Mouse (Mus musculus) testis, adult 2 months (tissue): ENCODE results near the gene Ccdc149.

ENCODE experiments used
- CTCF ChIP-seq: fragments of 200-500 bp; IDR thresholded peaks from 2 replicates; pipeline ENCODE4 v1.5.1; 2012; ENCODE audit warnings: low read depth, mild to moderate bottlenecking, inconsistent platforms, low read length, moderate library complexity; ENCODE audit not compliant: control insufficient read depth, insufficient read depth, insufficient replicate concordance
- POLR2A ChIP-seq: fragments of 200-500 bp; IDR thresholded peaks from 2 replicates; pipeline ENCODE4 v1.6.1; 2012; ENCODE audit warnings: low read depth, mild to moderate bottlenecking, inconsistent platforms, low read length, moderate library complexity; ENCODE audit not compliant: control insufficient read depth

- no peak for TF ChIP-seq POLR2A
- no peak for TF ChIP-seq CTCF
Measured at GRCm38 (mm10) chr5:52364521-52364920, 106.8 kb downstream of the Ccdc149 start.
